Mouse (Mus musculus): ENCODE measurements around the gene Chd2. TPM values are rescaled to one million over a fixed set of nuclear protein-coding genes. Genes with fewer than 3 reads are reported as not detected.

Gene Chd2
- 12.2 TPM for polyA plus RNA-seq (2014; fragmentation: Illumina TruSeq; extraction: RNeasy Lipid Tissue Mini Kit (QIAGEN cat#74804); ENCODE audit: low read depth, low replicate concordance)

GRCm38 (mm10) chr7:73541412-73542130 lies at the start of gene Chd2:
Chd2 (minus strand) TSS chr7:73541830.

Other genes starting within 250 kb of the Chd2 start
- gene Rgma, start 166.3 kb downstream of the Chd2 start, polyA plus RNA-seq (2014; fragmentation: Illumina TruSeq; extraction: RNeasy Lipid Tissue Mini Kit (QIAGEN cat#74804); ENCODE audit: low read depth, low replicate concordance) = not detected
- 2.1 TPM for gene Fam174b, start 198.5 kb upstream of the Chd2 start, polyA plus RNA-seq (2014; fragmentation: Illumina TruSeq; extraction: RNeasy Lipid Tissue Mini Kit (QIAGEN cat#74804); ENCODE audit: low read depth, low replicate concordance)

Measured in liver, adult 10 weeks (tissue).